In genomic region chr10:84386625-84387242, GRCm38 (mm10) we compare ENCODE assay signal across 15 mouse cellular contexts. TPM values are rescaled to one million over a fixed set of nuclear protein-coding genes. Genes with fewer than 3 reads are reported as not detected.
DNase-seq lines count a peak whose midpoint lies in the region; ATAC-seq and TF ChIP-seq lines count a peak whose summit lies in the region.
"Had no signal": no experiment of that assay in that cellular context is flagged by ENCODE, and none has a peak within 500 bp of the region (broad histone marks: within the 10 kb centered on the region; RNA-seq: fewer than 3 reads in every experiment).

No protein-coding gene starts in this region.

- no peaks in the 10 kb centered on the region for H3K79me2 ChIP-seq in heart, adult 2 months (replicated peaks; ENCODE audit: control insufficient read depth, insufficient read depth, low read length)

- no peak overlapping the region for H3K9ac ChIP-seq in heart, adult 2 months (ENCODE audit: low read depth, low read length)
- H3K9ac ChIP-seq in kidney, embryonic 16.5 days (replicated peaks; ENCODE audit: low read length) = no peak overlapping the region
- H3K9ac ChIP-seq in forebrain, embryonic 11.5 days (ENCODE audit: low read length) = no peak overlapping the region
- H3K9ac ChIP-seq in intestine, embryonic 16.5 days (ENCODE audit: low read depth, low read length) = no peak overlapping the region
- H3K9ac ChIP-seq: limb, embryonic 13.5 days; midbrain, embryonic 15.5 days had no signal

- TF ChIP-seq CTCF in heart, adult 2 months (IDR thresholded peaks at IDR 0.05) = no peak

- H3K36me3 ChIP-seq in heart, adult 2 months (ENCODE audit: control insufficient read depth, insufficient read depth, low read length) = peaks cover 10% of the 10 kb centered on the region
- no peaks in the 10 kb centered on the region for H3K36me3 ChIP-seq in kidney, embryonic 16.5 days (ENCODE audit: insufficient read depth, low read length)
- no peaks in the 10 kb centered on the region for H3K36me3 ChIP-seq in forebrain, embryonic 11.5 days (ENCODE audit: control insufficient read depth, insufficient read depth, low read length)
- no peaks in the 10 kb centered on the region for H3K36me3 ChIP-seq in intestine, embryonic 16.5 days (ENCODE audit: control insufficient read depth, insufficient read depth, low read length)
- H3K36me3 ChIP-seq: midbrain, embryonic 15.5 days had no signal

- intact Hi-C loops in heart, adult 2 months (cut with DNase I) = no loop called here

- no peak overlapping the region for H3K4me3 ChIP-seq in heart, adult 2 months
- no peak overlapping the region for H3K4me3 ChIP-seq in kidney, embryonic 16.5 days (ENCODE audit: low read length)
- no peak overlapping the region for H3K4me3 ChIP-seq in forebrain, embryonic 11.5 days (ENCODE audit: low read depth, low read length)
- no peak overlapping the region for H3K4me3 ChIP-seq in intestine, embryonic 16.5 days (ENCODE audit: low read length)
- H3K4me3 ChIP-seq: limb, embryonic 13.5 days; midbrain, embryonic 15.5 days had no signal

- H3K9me3 ChIP-seq in kidney, embryonic 16.5 days (ENCODE audit: low read length) = no peaks in the 10 kb centered on the region
- no peaks in the 10 kb centered on the region for H3K9me3 ChIP-seq in forebrain, embryonic 11.5 days (ENCODE audit: control insufficient read depth, low read length)
- H3K9me3 ChIP-seq in intestine, embryonic 16.5 days (ENCODE audit: control insufficient read depth, low read length) = no peaks in the 10 kb centered on the region
- H3K9me3 ChIP-seq: limb, embryonic 13.5 days; midbrain, embryonic 15.5 days had no signal

- TF ChIP-seq EP300 in heart, adult 2 months (IDR thresholded peaks at IDR 0.05; ENCODE audit: insufficient read depth, low read depth, low read length) = no peak

- H3K27ac ChIP-seq in heart, adult 2 months = peak overlapping the region; percentile 64
- H3K27ac ChIP-seq in kidney, embryonic 16.5 days (ENCODE audit: low read length) = peak overlapping the region; percentile 63; the same call in 1 of the 2 replicates
- H3K27ac ChIP-seq in forebrain, embryonic 11.5 days (ENCODE audit: low read depth, low read length) = peak overlapping the region; percentile 20; the same call in 1 of the 2 replicates
- no peak overlapping the region for H3K27ac ChIP-seq in intestine, embryonic 16.5 days (ENCODE audit: low read length)
- H3K27ac ChIP-seq: limb, embryonic 13.5 days had no signal

- H3K4me2 ChIP-seq in kidney, embryonic 16.5 days (replicated peaks; ENCODE audit: low read depth, low read length) = no peak overlapping the region
- no peak overlapping the region for H3K4me2 ChIP-seq in forebrain, embryonic 11.5 days (ENCODE audit: low read depth, low read length, severe bottlenecking)
- no peak overlapping the region for H3K4me2 ChIP-seq in intestine, embryonic 16.5 days (ENCODE audit: low read depth, low read length)
- H3K4me2 ChIP-seq: limb, embryonic 13.5 days; midbrain, embryonic 15.5 days had no signal

- H3K4me1 ChIP-seq in heart, adult 2 months (ENCODE audit: control insufficient read depth, insufficient read depth, low read length) = peaks cover 26% of the 10 kb centered on the region
- H3K4me1 ChIP-seq in kidney, embryonic 16.5 days (ENCODE audit: insufficient read depth, low read length) = peaks cover 55% of the 10 kb centered on the region
- peaks cover 35% of the 10 kb centered on the region for H3K4me1 ChIP-seq in forebrain, embryonic 11.5 days (replicated peaks; ENCODE audit: control insufficient read depth, insufficient read depth, low read length)
- H3K4me1 ChIP-seq in intestine, embryonic 16.5 days (ENCODE audit: control insufficient read depth, insufficient read depth, low read length) = peaks cover 23% of the 10 kb centered on the region

- TF ChIP-seq POLR2A in heart, adult 2 months (IDR thresholded peaks at IDR 0.05; ENCODE audit: insufficient read depth, low read depth, low read length) = no peak

- no peaks in the 10 kb centered on the region for H3K27me3 ChIP-seq in heart, adult 2 months (ENCODE audit: control insufficient read depth, insufficient read depth, low read length)
- no peaks in the 10 kb centered on the region for H3K27me3 ChIP-seq in kidney, embryonic 16.5 days (ENCODE audit: insufficient read depth, low read length)
- no peaks in the 10 kb centered on the region for H3K27me3 ChIP-seq in forebrain, embryonic 11.5 days (ENCODE audit: control insufficient read depth, insufficient read depth, low read length)
- no peaks in the 10 kb centered on the region for H3K27me3 ChIP-seq in intestine, embryonic 16.5 days (replicated peaks; ENCODE audit: control insufficient read depth, insufficient read depth, low read length)
- H3K27me3 ChIP-seq: limb, embryonic 13.5 days; midbrain, embryonic 15.5 days had no signal

- DNase-seq in heart, adult 2 months = no peak
- no peak for DNase-seq in heart, adult 9 months (ENCODE audit: low spot score in 2 of 2)
- DNase-seq in kidney, postnatal 4 days = no peak
- DNase-seq in ES-CJ7 (ENCODE audit: low read depth, low spot score) = peak; percentile 26
- peak; percentile 44 for DNase-seq in forebrain, embryonic 11.5 days (ENCODE audit: low spot score)
- no peak for DNase-seq in left cerebral cortex, adult 11 months (ENCODE audit: low spot score)
- DNase-seq: adrenal gland, adult 2 months; B cell, adult 2 months; gastrocnemius, postnatal 36 days; kidney, adult 2 months; thymus, postnatal 14 days had no signal

- 47% methylated on average over 13 of the region's 13 CpGs for WGBS in heart, adult 2 months
- WGBS in kidney, embryonic 16.5 days = 35% methylated on average over 13 of the region's 13 CpGs
- WGBS in forebrain, embryonic 11.5 days = 60% methylated on average over 13 of the region's 13 CpGs
- 73% methylated on average over 13 of the region's 13 CpGs for WGBS in intestine, embryonic 16.5 days

- 0 out of 2 replicates have a peak, but pooled peaks have one; percentile 9 for ATAC-seq in kidney, embryonic 16.5 days (ENCODE audit: low FRiP score, low TSS enrichment)
- ATAC-seq in forebrain, embryonic 11.5 days (replicated peaks; ENCODE audit: low FRiP score) = no peak
- no peak for ATAC-seq in intestine, embryonic 16.5 days

RNA-seq across cellular contexts. Expression of gene Nuak1, which starts 53.7 kb away (rescaled TPM):
- total RNA-seq in heart, adult 2 months (2021) = 10 to 100 TPM; 27.0 to 29.0 TPM
- polyA plus RNA-seq in heart, adult 2 months (2012; rRNA removed) = 15.3 and 32.0 TPM in 2 replicates
- 3.2 and 3.6 TPM in 2 replicates for polyA plus RNA-seq in kidney, embryonic 16.5 days (2015; fragmentation: Nextera tagmentation; extraction: Ambion mirVana)
- 2.9 and 3.6 TPM in 2 replicates for polyA plus RNA-seq in forebrain, embryonic 11.5 days (2014; fragmentation: Nextera tagmentation; extraction: Ambion mirVana)
- 0.59 and 0.66 TPM in 2 replicates for polyA plus RNA-seq in intestine, embryonic 16.5 days (2015; fragmentation: Nextera tagmentation; extraction: Ambion mirVana)

Comparison
In these comparisons a context has a peak if more than half of its experiments do, and no peak if none do; other contexts are left out.
1. DNase-seq: peak in ES-CJ7 (single experiment) and forebrain, embryonic 11.5 days (single experiment); none in heart, adult 2 months (0 of 2), heart, adult 9 months (0 of 2), kidney, postnatal 4 days (0 of 2) and left cerebral cortex, adult 11 months (single experiment).